Mouse (Mus musculus): Measurements from ENCODE around the gene Fam189a2.

- TF ChIP-seq POLR2A (IDR thresholded peaks at IDR 0.05; ENCODE audit: extremely low read depth, insufficient read depth, low read length) = no peak
- no peak for TF ChIP-seq CTCF (IDR thresholded peaks at IDR 0.05; ENCODE audit: extremely low read depth, insufficient read depth, low read length)
Observed at GRCm38 (mm10) chr19:23941422-23941949, 89.3 kb downstream of the Fam189a2 start.

All from cortical plate, adult 2 months (tissue).